Mouse (Mus musculus): ENCODE results near the gene Gnl1. TPM values are rescaled to one million over a fixed set of nuclear protein-coding genes. Genes with fewer than 3 reads are reported as not detected.
"Not testable (repeated sequence)": the region's sequence is repeated elsewhere in the genome, so short reads cannot be mapped to it uniquely, and the experiment has no call there.

Gene Gnl1
- total RNA-seq, 2 experiments from 2014 or later = 32.8 to 33.1 TPM

DNA sequence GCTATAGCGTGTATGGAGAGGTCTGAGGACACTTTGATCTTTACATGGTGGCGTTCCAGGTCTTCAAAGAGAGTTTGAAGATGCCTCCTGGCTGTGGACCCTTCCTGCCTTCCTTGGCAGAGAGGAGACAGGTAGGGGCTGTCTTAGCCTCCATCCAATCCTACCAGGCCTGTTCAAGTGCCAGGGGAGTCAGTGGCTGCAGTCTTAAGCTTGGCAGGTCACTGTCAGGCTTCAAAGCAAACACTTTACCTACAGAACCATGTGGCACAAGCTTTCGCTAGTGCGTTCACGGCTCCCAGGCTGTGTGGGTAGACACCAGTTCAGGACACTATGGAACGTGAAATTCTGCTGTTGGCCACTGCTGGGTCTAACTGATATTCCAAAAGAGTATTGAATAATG is 43.3 kb downstream of the Gnl1 start:
- intact Hi-C loops (cut with DNase I) = no loop called here
- no peak for DNase-seq

DNA sequence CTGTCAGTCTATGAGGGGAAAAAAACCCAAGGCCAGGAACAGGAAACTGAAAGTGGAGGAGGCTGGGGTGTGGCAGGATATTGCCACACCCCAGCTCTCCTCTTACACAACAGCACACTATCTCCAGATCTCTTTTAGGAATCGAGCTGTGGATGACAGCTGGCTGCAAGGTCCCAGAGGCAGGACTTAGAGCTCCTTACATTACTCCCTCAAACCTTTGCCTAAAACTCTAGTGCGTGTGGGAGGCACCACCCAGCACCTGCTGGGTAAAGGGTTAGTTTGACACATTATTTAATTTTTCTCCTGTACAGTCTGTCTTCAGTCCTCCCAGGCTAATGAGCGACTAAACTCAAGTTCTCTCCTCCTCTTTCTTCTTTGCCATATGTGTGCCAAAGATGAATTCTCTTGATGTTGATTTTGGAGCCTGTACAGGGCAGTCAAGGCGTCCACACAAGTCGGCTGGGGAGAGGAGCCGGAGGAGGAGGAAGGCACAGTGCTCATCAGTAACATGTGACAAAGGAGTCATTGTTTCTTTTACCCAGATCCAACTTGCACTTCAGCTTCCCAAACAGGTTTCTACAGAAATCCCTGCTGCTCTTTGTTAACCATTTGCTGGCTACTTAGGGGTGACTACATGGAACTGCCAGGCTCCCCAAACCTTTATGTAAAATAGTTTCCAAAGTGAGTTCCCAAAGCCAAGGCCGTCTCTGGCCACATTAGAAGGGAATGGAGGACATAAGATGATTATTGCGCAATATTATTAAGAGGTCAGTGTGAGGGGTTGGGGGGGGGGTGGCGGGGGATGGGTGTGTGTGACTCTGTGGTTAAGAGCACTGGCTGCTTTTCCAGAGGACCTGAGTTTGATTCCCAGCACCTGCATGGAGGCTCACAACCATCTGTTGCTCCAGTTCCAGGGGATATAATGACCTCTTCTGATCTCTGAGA is 44.3 kb downstream of the Gnl1 start:
- intact Hi-C loops (cut with DNase I) = no loop called here
- peak; percentile 37 to 41 for DNase-seq

DNA sequence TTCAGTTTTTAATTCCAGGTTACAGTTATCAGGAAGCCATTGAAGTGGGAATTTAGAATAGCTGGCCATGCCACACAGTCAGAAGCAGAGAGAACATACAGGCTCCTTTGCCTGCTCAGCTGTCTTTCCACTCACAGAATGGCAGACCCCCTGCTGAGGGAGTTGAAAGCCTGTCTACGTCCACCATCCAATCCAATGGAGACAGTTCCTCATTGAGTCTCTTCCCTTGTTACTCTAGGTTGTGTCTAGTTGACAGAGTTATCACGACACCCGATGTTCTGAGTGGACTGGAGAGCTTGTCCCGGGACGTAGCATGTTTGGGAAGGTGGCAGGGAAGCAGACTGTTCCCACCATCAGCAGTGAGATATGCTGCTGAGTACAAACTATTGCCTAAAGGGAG is 45.5 kb downstream of the Gnl1 start:
- intact Hi-C loops (cut with DNase I) = no loop called here

DNA sequence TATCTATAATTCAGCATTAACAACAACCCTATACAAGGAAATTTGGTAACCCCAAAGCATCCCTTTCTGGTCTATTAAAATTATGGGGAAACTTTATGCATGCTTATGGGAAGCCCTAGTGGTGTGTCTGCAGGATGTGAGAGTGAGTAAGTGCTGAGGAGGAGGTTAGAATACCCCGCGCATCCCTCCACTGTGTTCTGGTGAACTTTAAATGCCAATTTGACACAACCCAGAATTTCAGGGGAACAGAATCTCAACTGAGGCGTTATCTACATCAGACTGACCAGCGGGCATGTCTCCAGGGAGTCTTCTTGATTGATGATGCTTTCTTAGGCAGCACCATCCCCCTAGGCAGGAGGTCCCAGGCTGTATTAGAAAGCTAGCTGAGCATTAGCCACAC is 46.2 kb downstream of the Gnl1 start:
- DNase-seq = no peak
- intact Hi-C loops (cut with DNase I) = no loop called here

More for the DNA sequence above, 45.5 kb downstream of the Gnl1 start:
- no peak for DNase-seq

DNA sequence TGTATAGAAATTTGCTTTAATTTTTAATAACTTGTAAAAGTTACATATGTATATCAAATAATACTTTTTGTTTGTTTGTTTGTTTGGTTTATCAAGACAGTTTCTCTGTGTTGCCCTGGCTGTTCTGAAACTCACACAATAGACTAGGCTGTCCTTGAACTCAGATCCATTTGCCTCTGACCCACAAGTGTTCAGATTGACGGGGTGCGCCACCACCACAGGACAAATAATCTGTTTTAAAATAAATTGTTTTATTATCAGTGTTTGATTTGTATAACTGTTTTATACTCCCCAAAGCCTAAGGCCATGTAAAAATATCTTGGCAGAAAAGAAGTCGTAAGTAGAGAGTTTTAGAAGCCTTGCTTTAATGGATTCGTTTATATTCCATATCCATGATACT is 48.0 kb downstream of the Gnl1 start:
- no peak for DNase-seq
- intact Hi-C loops (cut with DNase I) = no loop called here

DNA sequence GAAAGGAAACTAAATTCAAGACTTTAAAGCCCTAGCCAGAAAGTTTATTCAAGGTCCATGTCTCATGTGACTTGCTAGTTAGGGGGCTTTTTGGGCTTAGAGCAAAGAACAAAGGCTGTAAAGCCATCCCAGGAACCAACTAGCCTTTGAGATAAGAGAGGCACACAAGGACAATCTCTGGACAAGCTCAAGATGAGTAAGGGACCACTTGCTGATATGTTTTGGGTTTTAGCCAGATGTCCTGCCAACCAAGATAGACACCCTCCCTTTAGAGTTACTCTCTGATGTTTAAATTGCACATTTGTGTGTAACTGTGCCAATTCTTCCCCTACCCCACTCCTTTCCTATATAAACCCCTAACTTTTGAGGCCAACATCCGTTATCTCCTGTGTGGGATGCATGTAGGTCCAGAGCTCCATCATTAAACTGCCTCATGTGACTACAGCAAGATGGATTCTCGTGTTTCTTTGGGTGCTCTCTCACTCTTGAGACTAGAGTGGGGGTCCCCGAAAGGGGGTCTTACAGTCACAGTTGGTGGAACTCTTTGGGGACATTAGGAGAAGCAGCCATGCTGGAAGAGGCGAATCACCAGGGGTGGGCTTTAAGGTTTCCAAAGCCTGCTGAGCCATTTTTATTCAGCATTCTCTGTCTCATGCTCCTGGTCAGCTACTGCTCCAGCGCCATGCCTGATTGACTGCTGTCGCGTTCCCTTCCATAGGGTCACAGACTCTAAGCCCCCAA is 49.4 kb downstream of the Gnl1 start:
- intact Hi-C loops (cut with DNase I) = no loop called here
- no peak for DNase-seq

DNA sequence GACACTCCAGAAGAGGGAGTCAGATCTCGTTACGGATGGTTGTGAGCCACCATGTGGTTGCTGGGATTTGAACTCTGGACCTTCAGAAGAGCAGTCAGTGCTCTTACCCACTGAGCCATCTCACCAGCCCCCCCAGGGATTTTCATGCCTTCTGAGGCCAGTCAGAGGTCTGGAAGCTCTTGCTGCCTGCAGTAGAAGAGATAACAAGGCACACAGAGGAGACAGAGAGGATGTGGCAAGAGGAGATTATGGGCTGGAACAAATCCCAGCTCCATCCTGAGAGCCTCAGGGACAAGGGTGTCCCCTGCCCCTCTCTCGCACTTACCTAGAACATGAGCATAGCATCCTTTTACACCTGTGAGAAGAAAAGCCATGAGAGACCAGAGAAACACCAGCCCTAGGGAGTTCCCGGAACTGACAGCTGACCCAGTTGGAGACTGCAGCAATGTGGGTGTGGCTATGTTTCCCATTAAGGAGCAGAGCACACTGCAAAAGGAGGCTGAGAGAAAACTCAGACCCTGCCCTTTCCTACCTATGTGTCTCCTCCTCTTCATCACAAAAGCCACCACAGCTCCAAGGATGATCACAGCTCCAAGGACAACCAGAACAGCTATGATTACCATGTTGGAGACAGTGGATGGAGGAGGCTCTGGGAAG is 50.5 kb downstream of the Gnl1 start:
- intact Hi-C loops (cut with DNase I) = not testable (repeated sequence)

DNA sequence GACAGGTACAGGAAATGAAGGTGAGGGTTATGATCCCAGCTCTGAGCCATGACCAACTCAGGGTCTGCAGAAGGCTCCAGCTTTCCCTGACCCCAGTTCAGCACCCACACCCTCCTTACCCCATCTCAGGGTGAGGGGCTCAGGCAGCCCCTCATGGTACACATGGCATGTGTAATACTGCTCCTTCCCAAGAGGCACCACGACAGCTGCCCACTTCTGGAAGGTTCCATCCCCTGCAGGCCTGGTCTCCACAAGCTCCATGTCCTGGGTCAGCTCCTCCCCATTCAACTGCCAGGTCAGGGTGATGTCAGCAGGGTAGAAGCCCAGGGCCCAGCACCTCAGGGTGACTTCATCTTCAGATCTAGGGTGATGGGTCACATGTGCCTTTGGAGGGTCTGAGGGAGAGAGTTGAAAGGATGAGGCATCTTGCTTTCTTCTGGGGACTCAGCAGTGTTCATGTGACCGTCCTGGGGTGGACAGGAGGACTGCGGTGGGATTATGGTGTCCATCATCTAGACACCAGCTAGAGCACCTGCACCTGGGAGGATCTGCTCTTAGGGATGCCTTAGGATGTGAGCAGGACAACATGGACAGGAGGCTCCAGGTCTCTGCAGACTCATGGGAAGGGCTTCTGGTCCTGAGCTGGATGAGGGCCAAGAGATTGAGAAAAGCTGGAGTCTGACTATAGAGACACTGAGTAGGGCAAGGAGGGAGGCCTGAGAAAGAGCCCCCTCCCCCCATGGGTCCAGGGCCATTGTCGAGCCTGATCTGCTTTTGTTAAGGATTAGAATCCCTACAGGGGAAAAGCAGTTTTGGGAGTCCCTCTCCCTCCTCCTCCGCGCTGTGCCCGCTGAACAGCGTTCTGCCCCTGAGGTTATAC is 51.3 kb downstream of the Gnl1 start:
- intact Hi-C loops (cut with DNase I) = not testable (repeated sequence)
- peak in 1 of 2 experiments; percentile 23 for DNase-seq

More for the DNA sequence above, 50.5 kb downstream of the Gnl1 start:
- peak in 1 of 2 experiments; percentile 31 for DNase-seq

DNA sequence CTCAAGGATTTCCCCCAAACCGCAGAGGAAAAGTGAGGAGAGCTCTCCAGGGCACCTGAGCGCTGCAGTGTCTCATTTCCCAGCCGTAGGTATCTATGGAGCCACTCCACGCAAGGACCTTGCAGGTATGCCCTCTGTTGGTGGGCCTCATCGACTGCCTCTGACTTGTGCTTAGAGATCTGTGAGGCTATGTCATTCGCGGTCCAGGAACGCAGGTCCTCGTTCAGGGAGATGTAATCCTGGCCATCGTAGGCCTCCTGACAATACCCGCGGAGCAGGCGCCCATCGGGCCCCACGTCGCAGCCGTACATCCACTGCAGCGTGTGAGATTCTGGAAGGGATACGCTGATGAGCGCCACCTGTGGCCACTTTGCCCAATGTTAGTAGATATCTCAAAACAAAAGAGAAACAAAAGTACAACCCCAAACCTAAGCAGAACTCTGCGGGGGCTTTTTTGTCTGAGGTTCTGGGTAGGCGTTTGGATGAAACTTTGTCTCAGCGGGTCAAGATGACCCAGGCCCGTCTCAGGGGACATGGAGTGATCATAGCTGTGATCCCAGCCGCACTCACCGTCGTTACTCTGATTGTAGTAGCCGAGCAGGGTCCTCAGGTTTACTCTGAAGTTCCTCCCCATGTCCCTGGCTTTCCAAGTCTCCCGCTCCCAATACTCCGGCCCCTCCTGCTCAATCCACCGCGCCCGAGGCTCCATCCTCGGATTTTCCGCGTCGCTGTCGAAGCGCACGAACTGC is 52.1 kb downstream of the Gnl1 start:
- DNase-seq = peak; percentile 58 to 62
- intact Hi-C loops (cut with DNase I) = not testable (repeated sequence)

DNA sequence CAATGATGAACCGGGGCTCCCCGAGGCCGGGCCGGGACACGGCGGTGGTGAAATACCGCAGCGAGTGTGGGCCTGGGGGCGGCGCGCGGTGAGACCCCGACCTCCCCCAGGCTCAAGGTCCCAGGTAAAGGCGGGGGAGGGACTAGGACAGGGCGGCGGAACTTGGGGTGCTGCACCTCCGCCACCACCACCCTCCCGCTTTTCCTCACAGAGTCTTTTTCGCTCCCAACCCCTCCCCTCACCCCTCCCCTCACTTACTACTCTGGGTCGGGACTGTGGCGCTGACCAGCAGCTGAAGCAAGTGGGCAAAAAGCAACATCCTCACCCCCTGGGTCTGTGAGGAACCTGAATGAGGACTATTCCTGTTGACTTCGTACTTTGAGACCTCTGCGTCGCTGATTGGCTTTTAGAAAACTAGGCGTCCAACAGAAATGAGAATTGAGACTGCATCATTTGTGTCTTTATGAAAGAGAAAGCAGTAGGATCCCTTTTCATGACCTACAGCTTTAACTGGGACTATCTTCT is 52.8 kb downstream of the Gnl1 start, which contains the start of gene H2-T23:
H2-T23 (minus strand) TSS at position 505 of the 525 bp plus-strand sequence.
- peak; percentile 62 to 67 for DNase-seq
- intact Hi-C loops (cut with DNase I) = not testable (repeated sequence)

DNA sequence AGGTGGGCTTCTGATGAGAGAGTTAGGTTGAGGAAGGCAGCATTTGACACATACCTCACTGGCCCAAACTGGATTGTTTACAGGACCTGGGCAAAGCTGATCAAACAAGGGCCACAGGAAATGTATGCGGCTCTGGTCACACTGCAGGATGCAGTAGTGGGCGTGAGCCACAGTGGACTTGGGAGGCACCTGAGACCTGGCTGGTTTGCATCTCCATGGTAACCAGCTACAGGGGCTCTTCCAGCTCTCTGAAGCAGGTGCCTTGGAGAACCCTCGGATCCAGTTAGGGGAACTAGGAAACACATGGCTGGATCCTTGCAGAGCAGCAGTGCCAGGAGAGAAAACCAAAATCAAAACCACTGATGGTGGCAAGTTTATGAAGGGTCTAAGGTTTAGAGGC is 54.9 kb downstream of the Gnl1 start:
- intact Hi-C loops (cut with DNase I); DNase-seq: not testable (repeated sequence)

DNA sequence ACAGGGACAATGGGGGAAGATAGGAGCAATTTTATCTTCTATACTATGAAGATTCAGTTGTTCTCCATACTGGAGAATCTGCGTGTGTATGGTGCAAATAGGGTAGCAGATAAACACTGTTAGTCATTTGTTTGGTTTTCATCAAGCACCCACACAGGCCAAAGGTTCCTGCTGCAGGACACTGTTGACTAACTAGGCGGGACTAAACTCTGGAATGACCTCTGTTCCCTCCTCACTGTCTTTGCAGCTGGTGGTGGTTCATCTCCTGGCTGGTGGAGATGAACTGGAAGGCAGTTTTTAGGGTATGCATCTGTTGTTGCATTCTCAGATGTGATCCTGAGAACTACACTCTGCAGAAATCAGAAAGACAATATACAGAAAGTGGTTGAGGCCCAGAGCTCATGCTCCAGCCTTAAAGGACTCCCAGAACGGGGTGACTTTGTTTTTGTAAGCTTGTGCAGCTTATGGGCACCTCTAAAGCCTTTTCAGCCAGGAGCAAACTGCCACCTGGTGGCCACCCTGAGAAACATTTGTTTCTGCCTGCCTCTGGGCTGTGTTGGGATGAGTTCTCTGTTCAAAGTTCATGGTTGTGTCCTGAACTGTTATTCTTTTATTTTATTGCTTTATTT is 55.5 kb downstream of the Gnl1 start:
- DNase-seq = peak; percentile 71 to 76
- intact Hi-C loops (cut with DNase I) = loop anchor here (1.0 kb wide), 1 partner anchor 38 kb away; no protein-coding TSS in a partner anchor

DNA sequence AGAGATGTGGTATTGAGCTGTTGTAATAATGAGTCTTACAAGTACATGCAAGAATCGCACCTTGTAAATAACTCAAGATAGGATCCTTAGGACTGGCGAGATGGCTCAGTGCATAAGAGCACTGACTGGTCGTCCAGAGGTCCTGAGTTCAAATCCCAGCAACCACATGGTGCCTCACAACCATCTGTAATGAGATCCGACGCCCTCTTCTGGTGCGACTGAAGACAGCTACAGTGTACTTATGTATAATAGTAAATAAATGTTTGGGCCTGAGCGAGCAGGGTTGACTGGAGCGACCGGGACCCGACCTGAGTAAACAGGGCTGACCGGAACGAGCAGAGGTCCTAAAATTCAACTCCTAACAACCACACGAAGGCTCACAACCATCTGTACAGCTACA is 56.5 kb downstream of the Gnl1 start:
- DNase-seq; intact Hi-C loops (cut with DNase I): not testable (repeated sequence)

Small RNA genes lying within 50 kb of the gene (microRNA-seq; reads per million reads assigned to microRNA genes)
- gene Mir877 = 33.6 to 71.3 reads per million in 2 experiments

Other genes with a start within 250 kb of the Gnl1 start
- 10 to 100 TPM; 18.7 to 25.9 TPM for gene Ier3, start 158.2 kb upstream of the Gnl1 start, total RNA-seq (2021)
- 100 to 1,000 TPM; 114 to 124 TPM for gene Flot1, start 156.6 kb upstream of the Gnl1 start, total RNA-seq (2021)
- 100 to 1,000 TPM; 358 to 363 TPM for gene Tubb5, start 141.5 kb upstream of the Gnl1 start, total RNA-seq (2021)
- 10 to 100 TPM; 20.4 to 22.1 TPM for gene Mdc1, start 138.3 kb upstream of the Gnl1 start, total RNA-seq (2021)
- gene Nrm, start 118.5 kb upstream of the Gnl1 start, total RNA-seq (2021) = 10 to 100 TPM; 12.6 to 13.5 TPM
- gene Ppp1r18, start 114.3 kb upstream of the Gnl1 start, total RNA-seq (2021) = 10 to 100 TPM; 27.9 to 29.6 TPM
- gene Dhx16, start 100.0 kb upstream of the Gnl1 start, total RNA-seq (2021) = 10 to 100 TPM; 24.7 to 29.2 TPM
- gene 2310061I04Rik, start 82.4 kb upstream of the Gnl1 start, total RNA-seq (2021) = 10 to 100 TPM; 64.8 to 69.8 TPM
- 10 to 100 TPM; 12.1 to 16.3 TPM for gene Atat1, start 69.8 kb upstream of the Gnl1 start, total RNA-seq (2021)
- gene Mrps18b, start 63.5 kb upstream of the Gnl1 start, total RNA-seq (2021) = 10 to 100 TPM; 52.8 to 56.2 TPM
- 10 to 100 TPM; 43.3 to 45.1 TPM for gene Ppp1r10, start 63.4 kb upstream of the Gnl1 start, total RNA-seq (2021)
- gene Abcf1, start 10.1 kb upstream of the Gnl1 start, total RNA-seq (2021) = 10 to 100 TPM; 64.0 to 67.4 TPM
- gene Prr3, start 385 bp downstream of the Gnl1 start, total RNA-seq (2021) = 10 to 100 TPM in 1 of 2 experiments, 1 to 10 TPM in 1; 7.9 to 11.0 TPM
- gene H2-T24, start 40.7 kb downstream of the Gnl1 start, total RNA-seq (2021) = 1 to 10 TPM; 2.2 to 3.3 TPM
- gene H2-T23, start 53.0 kb downstream of the Gnl1 start, total RNA-seq (2021) = 10 to 100 TPM; 16.6 TPM
- gene H2-T22, start 62.9 kb downstream of the Gnl1 start, total RNA-seq (2021) = 10 to 100 TPM; 11.0 to 11.8 TPM
- gene Gm6034, start 63.1 kb downstream of the Gnl1 start, total RNA-seq (2021) = under 1 TPM in 1 of 2 experiments, not detected in 1; 0.15 TPM
- 1 to 10 TPM; 2.1 to 2.4 TPM for gene Gm11127, start 78.5 kb downstream of the Gnl1 start, total RNA-seq (2021)
- gene Gm19684, start 141.8 kb downstream of the Gnl1 start, total RNA-seq (2021) = under 1 TPM in 1 of 2 experiments, not detected in 1; 0.26 TPM
- gene Gm7030, start 149.6 kb downstream of the Gnl1 start, total RNA-seq (2021) = not detected
- under 1 TPM in 1 of 2 experiments, not detected in 1; 0.24 TPM for gene Gm8909, start 188.7 kb downstream of the Gnl1 start, total RNA-seq (2021)
- gene H2-T3, start 210.4 kb downstream of the Gnl1 start, total RNA-seq (2021) = under 1 TPM in 1 of 2 experiments, not detected in 1; 0.34 TPM